Mouse (Mus musculus) ovary, postnatal 36 days (tissue): Measurements from ENCODE around the gene Trim69.

Source experiments
- DNase-seq: peaks from one replicate; pipeline ENCODE4 v3.0.0; 2022; ENCODE audit warnings: low spot score, mixed read lengths

Gene Trim69

DNA sequence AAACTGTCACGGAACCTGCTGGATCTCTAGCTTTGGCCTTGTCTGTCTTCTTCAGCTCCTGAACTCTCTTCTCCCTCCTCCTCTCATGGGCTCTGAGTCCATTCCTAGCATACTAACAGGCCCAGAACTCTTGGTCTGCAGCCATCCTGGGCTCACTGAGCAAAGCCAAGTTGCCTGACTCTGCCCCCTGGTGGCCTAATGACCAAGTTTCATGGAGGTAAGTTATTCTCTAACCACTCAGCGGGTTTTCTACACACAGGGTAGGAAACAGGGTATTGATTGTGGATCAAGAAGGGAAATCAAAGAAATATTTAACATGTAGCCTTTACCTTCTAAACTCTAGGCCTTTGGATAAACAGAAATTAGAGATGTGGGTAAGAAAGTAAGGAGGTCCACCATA, at the start of gene Trim69:
Trim69 (plus strand) TSS at position 21 of the 400 bp plus-strand sequence.
- DNase-seq: peak; percentile 67

DNA sequence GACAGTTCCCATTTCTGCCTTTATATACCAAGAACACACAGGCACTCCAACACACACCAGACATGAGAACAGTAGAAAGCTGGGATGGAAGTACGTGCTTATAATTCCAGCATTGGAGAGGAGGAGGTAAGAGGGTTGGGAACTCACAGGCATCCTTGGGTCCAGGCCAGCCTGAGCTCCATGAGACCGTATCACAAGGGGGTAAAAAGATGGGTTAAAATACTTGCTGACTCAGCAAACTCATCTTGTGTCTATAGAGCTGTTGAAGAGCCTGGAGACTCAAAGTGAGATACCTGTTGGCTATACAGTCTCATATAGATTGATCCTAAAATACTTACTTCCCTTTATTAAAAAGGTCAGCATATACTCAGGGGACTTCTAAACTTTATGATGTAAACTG, 43.6 kb upstream of the Trim69 start:
- DNase-seq: no peak

- peak; percentile 97 for DNase-seq
Observed at GRCm38 (mm10) chr2:122117961-122118958, 42.2 kb upstream of the Trim69 start, which contains the start of gene Spg11. Spg11 (minus strand) TSS chr2:122118386.

GRCm38 (mm10) chr2:122125680-122126572, 34.6 kb upstream of the Trim69 start:
- DNase-seq: no peak

- no peak for DNase-seq
Observed at GRCm38 (mm10) chr2:122126765-122127347, 33.6 kb upstream of the Trim69 start.

DNA sequence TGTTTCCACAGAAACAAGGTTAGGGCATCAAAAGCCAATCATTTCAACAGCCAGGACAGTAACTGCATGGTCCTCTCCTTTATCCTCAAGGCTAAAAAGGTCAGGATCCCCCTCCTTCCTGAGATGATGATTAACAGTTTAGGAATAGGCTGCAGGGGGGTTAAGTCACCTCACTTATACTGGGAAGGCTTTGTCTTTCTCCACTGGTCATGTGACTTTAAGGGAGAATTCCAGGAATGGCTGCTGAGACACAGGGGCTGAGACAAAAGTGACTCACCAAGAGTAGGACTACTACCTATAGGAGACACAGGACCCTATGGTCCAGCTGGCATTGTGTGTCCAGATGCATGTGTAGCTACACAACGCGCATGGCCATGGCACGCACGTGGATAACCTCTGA, 32.9 kb upstream of the Trim69 start:
- DNase-seq: no peak

GRCm38 (mm10) chr2:122132078-122132477, 28.4 kb upstream of the Trim69 start:
- no peak for DNase-seq

GRCm38 (mm10) chr2:122132618-122133017, 27.9 kb upstream of the Trim69 start:
- no peak for DNase-seq

DNA sequence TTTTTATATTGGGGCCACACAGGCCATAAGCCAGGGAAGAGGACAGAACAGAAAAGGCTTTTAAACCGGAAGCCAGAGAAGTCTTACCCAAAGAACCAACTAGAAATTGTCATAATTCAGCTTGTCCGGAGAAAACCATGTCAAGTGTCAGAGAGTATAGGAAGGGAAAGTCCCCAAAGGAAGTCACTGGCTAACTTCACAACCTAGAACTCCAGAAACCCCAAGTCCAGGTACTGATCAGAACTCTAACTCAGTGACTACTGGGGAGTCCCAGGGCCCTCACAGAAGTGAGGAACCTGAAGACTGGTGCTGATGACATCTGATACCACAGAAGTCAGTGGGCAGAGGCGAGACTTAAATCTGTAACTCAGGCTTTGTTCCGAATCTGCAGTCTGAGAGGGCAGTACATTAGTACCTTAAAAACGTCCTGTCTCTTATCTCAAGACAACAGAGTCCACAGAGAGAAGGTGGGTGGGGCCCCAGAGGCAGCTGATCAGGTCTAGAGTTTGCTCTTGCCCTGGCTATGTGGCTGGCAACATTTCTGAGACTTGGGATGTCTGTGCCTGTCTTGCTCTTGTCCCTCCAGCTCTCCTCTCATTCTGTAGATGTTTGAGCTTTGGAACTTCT, 22.5 kb upstream of the Trim69 start:
- DNase-seq: no peak

GRCm38 (mm10) chr2:122140815-122141214, 19.7 kb upstream of the Trim69 start:
- DNase-seq: no peak

GRCm38 (mm10) chr2:122141332-122141967, 19.1 kb upstream of the Trim69 start:
- no peak for DNase-seq

DNA sequence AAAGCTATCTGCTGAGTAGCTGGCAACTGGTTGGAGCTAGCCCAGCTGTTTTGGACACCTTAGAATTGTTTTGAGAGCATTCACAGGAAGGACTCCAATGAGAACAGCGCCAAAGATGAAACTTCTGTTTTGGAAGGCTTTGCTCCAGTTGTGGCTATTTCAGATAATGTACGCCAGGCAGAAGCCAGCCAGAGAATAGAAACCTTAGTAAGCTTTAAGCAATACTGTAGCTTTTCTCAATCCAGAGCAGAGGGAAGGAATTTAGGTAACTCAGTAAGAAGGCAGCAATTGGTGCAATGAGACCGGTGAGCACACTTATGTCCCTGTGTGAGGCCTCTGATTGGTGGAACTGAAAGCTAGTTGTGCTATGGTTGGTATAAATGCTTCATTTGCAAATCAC, 17.4 kb upstream of the Trim69 start:
- no peak for DNase-seq

- no peak for DNase-seq
Observed at GRCm38 (mm10) chr2:122145756-122146155, 14.7 kb upstream of the Trim69 start.

DNA sequence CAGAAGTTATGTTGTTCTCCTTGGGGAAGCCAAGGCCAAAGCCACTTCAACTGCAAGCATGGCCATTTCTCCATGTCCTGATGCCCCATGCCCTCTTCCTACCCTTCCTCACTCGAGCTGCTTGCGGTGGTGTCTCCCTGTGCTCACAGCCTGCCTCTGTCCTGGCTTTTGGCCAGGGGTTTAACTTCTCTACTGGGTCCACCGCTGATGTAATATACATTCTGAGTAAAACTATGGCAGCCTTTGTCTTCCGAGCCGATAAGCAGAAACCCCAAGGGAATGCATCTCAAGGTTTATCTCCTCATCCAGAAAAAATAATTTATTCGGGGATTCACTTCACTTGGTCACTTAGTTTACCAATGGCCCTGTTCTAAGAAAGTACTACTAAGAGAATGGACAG, 13.8 kb upstream of the Trim69 start:
- no peak for DNase-seq

GRCm38 (mm10) chr2:122147508-122148241, 12.8 kb upstream of the Trim69 start, which contains the start of gene B2m:
B2m (plus strand) TSS chr2:122147686.
- DNase-seq: peak; percentile 90

GRCm38 (mm10) chr2:122148242-122148917, 12.1 kb upstream of the Trim69 start:
- peak; percentile 55 for DNase-seq

- DNase-seq: no peak
Observed at GRCm38 (mm10) chr2:122149316-122149715, 11.2 kb upstream of the Trim69 start.

DNA sequence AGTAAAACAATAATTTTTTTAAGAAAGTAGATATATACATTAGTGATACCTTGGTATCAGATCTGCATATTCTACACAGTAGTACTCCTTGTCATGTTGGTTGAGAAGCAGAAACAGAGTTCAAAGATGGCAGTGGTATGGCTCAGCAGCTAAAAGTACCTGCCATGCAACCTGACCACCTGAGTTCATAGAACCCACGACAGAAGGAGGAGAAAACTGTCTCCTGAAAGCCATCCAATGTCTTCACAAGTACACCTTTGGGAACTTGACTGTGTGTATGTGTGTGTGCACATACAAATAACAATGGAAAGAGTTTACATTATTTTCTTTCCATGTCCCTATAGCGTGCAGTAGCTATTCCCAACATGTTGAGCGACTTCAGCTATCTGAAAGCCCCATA, 10.8 kb upstream of the Trim69 start:
- no peak for DNase-seq

- DNase-seq: no peak
Observed at GRCm38 (mm10) chr2:122151221-122151620, 9.3 kb upstream of the Trim69 start.

DNA sequence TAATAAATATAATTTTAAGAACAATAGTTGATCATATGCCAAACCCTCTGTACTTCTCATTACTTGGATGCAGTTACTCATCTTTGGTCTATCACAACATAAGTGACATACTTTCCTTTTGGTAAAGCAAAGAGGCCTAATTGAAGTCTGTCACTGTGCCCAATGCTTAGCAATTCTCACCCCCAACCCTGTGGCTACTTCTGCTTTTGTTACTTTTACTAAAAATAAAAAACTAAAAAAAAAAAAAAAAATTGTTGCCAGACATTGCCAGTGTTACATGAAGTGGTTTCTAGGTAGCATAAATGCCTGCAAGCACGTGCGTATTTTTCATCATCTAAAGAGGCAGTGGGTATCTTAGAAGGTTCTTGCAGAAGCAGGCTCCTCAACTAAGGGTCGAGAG, 7.7 kb upstream of the Trim69 start:
- no peak for DNase-seq
